Mouse (Mus musculus): Measurements from ENCODE around the gene Slc35c1. TPM values are rescaled to one million over a fixed set of nuclear protein-coding genes. Genes with fewer than 3 reads are reported as not detected.

The Slc35c1 gene
- polyA plus RNA-seq, 1 experiment from 2014 or later: 15.1 TPM

DNA sequence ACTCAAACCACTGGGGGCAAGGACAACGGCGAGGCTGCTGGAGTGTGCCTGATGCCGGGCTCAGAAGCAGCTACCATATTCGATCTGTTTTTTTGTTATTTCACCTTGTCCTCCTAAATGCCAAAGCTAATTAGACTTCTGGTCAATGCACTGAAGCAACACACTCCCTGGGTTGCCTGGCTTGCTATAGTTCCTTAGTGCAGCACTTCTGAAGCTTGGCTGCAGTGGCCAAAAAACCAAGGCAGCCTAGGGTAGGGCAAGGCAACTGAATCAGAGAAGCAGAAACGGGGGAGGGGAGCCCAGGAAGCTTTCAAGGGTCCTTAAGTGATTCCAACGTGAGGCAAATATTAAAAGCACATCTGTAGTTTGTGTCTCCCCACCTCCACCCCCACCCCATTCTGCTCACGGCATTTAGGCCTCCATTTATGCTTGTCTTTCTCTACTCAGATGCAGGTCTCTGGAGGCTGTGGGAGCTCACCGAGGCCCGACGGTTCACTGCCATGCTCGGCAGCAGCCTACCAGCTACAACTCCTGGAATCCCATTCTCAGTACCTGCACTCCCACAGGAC, 28.6 kb downstream of the Slc35c1 start:
- no peak for ATAC-seq (replicated peaks; ENCODE audit: low FRiP score)
- Histone ChIP-seq H3K9ac (no peak overlapping the region), H3K36me3 (no peaks in the 10 kb centered on the region), H3K4me2 (peak overlapping the region; percentile 88), H3K4me3 (replicated peaks) (peak overlapping the region; percentile 81), H3K4me1 (peaks cover 64% of the 10 kb centered on the region), H3K9me3 (replicated peaks) (0 out of 2 replicates have a peak, but pooled peaks cover 2% of the 10 kb centered on the region), H3K27me3 (peaks cover 4% of the 10 kb centered on the region; the same call in 1 of the 2 replicates), H3K27ac (peak overlapping the region; percentile 75)
- WGBS: 29% methylated on average over 11 of the region's 11 CpGs

DNA sequence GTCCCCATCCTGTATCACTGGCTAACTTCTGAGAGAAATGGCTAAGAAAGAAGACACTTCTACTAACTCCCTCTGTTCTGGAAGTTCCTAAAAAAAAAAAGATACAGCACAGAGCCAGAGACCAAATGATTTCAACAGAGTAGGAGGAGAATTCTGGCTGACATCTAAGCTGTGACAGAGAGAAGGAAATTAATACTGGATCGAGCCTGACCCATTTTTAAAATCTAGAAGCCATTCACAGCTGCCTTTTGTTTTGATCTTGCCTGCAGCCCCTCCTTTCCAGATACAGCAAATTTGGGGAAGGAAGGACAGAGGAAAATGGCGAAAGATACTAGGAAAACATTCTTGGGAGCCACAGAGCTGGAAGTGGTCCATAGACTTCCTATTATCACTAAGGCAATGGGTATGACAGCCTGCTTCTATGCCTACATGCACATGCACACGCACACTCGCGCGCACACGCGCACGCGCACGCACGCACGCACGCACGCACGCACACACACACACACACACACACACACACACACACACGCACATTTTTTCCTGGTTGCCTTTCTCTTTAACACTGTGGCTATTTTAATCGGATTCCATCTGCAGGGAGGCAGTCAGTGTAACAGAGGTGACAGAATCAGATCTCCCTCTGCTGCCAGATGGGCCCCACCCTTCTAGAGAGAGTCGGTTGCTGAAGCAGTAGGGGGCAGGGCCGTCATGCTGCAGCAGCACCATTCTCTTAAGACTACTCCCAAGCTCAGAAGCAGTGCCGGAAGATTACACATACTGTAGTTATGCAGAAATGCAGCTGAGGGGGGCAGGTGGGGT, 29.4 kb downstream of the Slc35c1 start:
- Histone ChIP-seq H3K9me3 (replicated peaks) (no peaks in the 10 kb centered on the region), H3K27ac (peak overlapping the region; percentile 75), H3K4me3 (replicated peaks) (peak overlapping the region; percentile 81), H3K4me1 (peaks cover 66% of the 10 kb centered on the region), H3K27me3 (peaks cover 4% of the 10 kb centered on the region; the same call in 1 of the 2 replicates), H3K36me3 (peaks cover under 1% of the 10 kb centered on the region; the same call in 1 of the 2 replicates), H3K9ac (no peak overlapping the region), H3K4me2 (peak overlapping the region; percentile 88)
- WGBS: 65% methylated on average over 21 of the region's 21 CpGs
- peak; percentile 31; the same call in 1 of the 2 replicates for ATAC-seq (replicated peaks; ENCODE audit: low FRiP score)

DNA sequence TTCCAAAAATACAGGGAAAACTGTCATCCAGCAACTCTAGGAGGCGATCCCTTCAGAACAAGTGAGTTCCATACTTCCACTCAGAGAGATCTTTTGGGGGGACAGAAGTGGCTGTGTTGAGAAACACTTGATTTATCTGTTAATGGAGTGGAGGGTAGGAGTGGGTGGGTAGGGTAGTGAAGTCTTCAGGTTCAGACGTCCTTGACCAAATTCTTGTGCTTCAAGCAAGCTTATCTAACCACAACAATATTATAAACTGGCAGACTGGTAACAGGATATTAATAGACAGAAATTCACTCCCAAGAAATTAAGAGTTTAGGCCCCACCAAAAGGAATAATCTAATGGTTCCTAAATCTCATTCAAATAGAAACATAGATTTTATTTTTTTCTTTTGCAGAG, 30.2 kb downstream of the Slc35c1 start:
- Histone ChIP-seq H3K27ac (no peak overlapping the region), H3K4me3 (replicated peaks) (no peak overlapping the region), H3K27me3 (no peaks in the 10 kb centered on the region; the same call in 1 of the 2 replicates), H3K36me3 (peaks cover 2% of the 10 kb centered on the region; the same call in 1 of the 2 replicates), H3K4me1 (peaks cover 66% of the 10 kb centered on the region), H3K9ac (no peak overlapping the region), H3K9me3 (replicated peaks) (no peaks in the 10 kb centered on the region), H3K4me2 (no peak overlapping the region)
- no peak for ATAC-seq (replicated peaks; ENCODE audit: low FRiP score)
- 71% methylated on average over 2 of the region's 2 CpGs for WGBS

DNA sequence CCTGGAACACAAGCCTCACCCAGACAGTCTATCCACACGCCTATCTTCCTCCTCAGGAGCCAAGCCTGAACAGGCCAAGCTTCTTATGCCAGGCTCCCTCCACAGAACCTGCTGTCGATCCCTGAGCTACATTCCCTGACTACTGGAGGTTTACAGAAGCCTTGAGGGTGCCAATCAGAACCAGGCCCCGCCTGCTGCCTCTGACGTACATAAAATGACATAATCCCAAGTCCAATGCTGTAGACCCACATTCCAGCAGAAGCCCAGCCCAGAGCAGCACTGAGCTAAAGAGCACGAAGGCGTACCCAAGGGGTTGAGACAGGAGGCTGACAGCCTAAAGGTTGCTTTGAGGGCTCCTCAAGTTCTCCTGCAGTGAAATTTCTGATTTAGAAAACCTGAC, 32.5 kb downstream of the Slc35c1 start:
- Histone ChIP-seq H3K4me2 (no peak overlapping the region), H3K4me3 (replicated peaks) (no peak overlapping the region), H3K27ac (peak overlapping the region; percentile 64), H3K27me3 (no peaks in the 10 kb centered on the region), H3K9ac (no peak overlapping the region; the same call in 1 of the 2 replicates), H3K9me3 (replicated peaks) (no peaks in the 10 kb centered on the region), H3K4me1 (peaks cover 65% of the 10 kb centered on the region), H3K36me3 (peaks cover 19% of the 10 kb centered on the region)
- 48% methylated on average over 6 of the region's 6 CpGs for WGBS
- ATAC-seq (replicated peaks; ENCODE audit: low FRiP score): peak; percentile 55; the same call in 1 of the 2 replicates

DNA sequence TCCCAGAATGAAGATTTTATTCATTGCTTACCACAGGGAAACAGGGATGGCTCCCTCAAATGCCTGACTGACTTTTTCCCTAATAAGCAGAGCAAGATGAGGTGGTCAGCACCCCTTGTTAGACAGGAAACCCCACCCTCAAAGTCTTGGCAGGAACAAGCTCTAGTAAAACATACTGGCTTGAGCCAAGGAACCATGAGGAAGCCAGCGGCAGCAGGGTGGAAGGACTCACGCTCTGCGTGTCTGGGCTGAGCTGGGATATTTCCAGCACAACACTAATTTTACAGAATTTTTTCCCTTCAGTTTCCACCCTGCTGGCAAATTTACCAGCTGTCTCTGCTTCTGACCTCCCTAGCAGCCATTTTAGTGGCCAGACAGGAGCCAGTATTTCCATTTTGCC, 33.9 kb downstream of the Slc35c1 start:
- Histone ChIP-seq H3K4me2 (no peak overlapping the region), H3K27ac (peak overlapping the region; percentile 27; the same call in 1 of the 2 replicates), H3K4me1 (peaks cover 53% of the 10 kb centered on the region), H3K9me3 (replicated peaks) (no peaks in the 10 kb centered on the region), H3K4me3 (replicated peaks) (no peak overlapping the region), H3K9ac (no peak overlapping the region), H3K36me3 (peaks cover 34% of the 10 kb centered on the region), H3K27me3 (no peaks in the 10 kb centered on the region)
- ATAC-seq (replicated peaks; ENCODE audit: low FRiP score): no peak
- 76% methylated on average over 3 of the region's 3 CpGs for WGBS

DNA sequence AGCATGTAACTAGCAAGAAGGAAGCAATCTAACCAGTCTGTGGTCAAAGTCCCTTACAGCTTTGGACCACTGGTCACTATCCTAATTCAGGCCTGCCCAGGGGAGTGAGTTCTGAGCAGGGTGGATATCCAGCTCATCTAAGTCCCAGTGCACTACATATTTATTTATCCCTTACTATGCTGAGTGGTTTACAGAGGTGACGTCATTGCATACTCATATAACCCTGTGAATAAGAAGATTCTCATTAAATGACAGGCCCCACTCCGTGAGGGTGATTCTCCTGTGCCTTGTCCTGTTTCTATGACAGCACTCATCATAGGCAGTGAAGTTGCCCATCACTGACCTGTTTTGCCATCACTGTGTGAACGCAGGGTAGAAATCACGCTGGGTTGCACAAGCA, 35.0 kb downstream of the Slc35c1 start:
- no peak for ATAC-seq (replicated peaks; ENCODE audit: low FRiP score)
- H3K9ac ChIP-seq: no peak overlapping the region
- H3K4me2 ChIP-seq: no peak overlapping the region
- H3K27ac ChIP-seq: peak overlapping the region; percentile 52; the same call in 1 of the 2 replicates
- H3K4me1 ChIP-seq: peaks cover 42% of the 10 kb centered on the region
- no peaks in the 10 kb centered on the region for H3K9me3 ChIP-seq (replicated peaks)
- H3K4me3 ChIP-seq (replicated peaks): no peak overlapping the region
- H3K27me3 ChIP-seq: no peaks in the 10 kb centered on the region
- H3K36me3 ChIP-seq: peaks cover 45% of the 10 kb centered on the region
- WGBS: 88% methylated on average over 4 of the region's 4 CpGs

DNA sequence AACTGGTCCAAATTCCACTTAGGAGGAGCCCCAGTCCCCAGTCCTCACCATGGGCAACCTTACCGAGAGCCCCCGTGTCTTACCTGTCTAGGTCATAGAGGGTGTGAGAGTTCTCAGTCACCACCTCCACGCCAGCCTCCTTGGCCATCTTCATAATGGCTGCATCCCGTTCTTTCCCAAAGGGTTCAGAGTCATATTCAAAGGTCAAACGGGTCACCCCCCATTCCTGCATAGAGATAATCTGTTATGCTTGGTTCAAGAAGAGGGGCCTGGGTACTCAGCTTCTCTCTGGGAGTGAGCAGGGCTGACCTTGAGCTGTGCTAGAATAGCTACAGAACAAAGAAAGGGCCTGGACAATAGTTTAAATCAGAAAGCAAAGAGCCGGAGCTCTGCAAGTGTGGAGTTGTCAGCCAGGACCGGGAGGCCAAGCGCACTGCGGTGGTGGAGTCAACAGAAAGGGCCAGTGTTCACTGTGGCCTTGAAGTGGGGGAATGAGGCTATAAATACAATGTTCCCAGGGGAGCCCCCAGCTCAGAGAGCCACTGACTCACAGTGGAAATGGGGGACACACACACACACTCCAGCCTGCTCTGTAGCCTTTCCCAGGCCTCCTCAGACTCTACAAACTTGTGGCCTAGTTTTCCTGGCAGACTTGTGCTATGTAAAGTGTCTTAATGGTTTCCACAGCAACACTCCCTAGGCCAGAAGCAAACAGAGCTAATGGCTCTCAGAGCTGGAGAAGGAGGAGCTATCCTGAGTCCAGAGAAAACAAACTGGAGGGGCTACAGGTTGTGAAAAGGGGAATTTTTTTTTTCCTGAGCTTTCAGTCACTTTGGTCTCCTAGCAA, 35.7 kb downstream of the Slc35c1 start:
- ATAC-seq (replicated peaks; ENCODE audit: low FRiP score): peak; percentile 55
- Histone ChIP-seq H3K27me3 (no peaks in the 10 kb centered on the region), H3K4me3 (replicated peaks) (no peak overlapping the region), H3K4me1 (peaks cover 40% of the 10 kb centered on the region), H3K9ac (no peak overlapping the region), H3K27ac (peak overlapping the region; percentile 52), H3K4me2 (no peak overlapping the region), H3K36me3 (peaks cover 51% of the 10 kb centered on the region), H3K9me3 (replicated peaks) (no peaks in the 10 kb centered on the region)
- 74% methylated on average over 9 of the region's 9 CpGs for whole genome bisulfite sequencing

DNA sequence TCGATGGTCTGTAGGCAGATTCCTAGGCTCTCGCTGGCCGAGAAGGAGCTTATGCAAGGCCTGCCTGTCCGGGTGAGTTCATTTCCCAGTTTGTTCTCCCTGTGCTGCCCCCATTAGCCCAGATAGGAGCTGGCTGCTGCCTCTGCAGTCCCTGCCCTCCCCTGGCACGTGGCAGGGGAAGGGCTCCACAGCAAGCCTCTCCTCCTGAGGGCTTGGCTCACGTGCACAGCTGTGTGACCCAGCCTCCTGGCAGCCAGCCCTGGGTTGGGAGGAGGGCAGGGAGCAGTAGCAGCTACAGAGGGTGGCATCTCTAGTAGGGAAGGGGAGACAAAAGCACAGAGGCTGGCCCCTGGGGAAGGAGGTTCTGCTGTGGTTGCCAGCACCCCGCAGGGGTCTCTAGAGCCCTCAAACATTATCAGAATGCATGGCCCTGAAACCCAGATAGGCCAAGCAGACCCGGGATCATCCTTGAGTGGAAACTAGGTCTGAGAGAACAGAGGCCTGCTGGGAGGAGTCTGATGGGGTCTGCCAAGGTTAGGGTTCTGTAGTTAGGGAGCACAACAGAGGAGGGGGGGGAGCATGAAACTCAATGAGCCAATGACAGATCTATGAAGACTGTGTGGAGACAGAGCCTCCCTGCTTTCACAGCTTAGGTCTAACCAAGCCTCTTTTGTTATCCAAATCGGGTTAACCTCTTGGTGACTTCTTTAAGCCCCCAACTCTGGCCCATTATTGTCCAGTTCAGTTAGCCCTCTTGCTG, 36.5 kb downstream of the Slc35c1 start:
- H3K4me2 ChIP-seq: no peak overlapping the region
- H3K9me3 ChIP-seq (replicated peaks): no peaks in the 10 kb centered on the region
- no peak for ATAC-seq (replicated peaks; ENCODE audit: low FRiP score)
- 83% methylated on average over 9 of the region's 9 CpGs for WGBS
- peak overlapping the region; percentile 52 for H3K27ac ChIP-seq
- H3K4me1 ChIP-seq: peaks cover 34% of the 10 kb centered on the region
- peaks cover 59% of the 10 kb centered on the region for H3K36me3 ChIP-seq
- no peak overlapping the region for H3K4me3 ChIP-seq (replicated peaks)
- H3K27me3 ChIP-seq: no peaks in the 10 kb centered on the region
- H3K9ac ChIP-seq: no peak overlapping the region

DNA sequence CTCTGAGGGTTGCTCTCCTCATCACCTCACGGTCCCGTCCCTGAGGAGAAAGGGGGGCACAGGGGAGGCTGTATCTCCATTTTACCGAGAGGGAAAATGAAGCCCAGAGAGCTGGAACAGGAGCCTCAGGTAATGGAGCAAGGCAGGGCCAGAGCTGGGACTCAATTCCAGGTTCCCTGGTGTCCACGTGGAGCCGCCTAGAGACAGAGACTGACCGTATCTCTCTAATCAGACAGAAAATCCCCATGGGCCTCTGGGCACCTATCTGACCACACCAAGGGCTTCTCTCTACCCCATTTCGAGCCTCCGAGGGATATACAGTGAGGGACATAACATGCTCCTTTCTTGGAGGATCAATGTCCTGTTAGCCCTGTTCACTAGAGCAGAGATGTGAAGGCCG, 37.2 kb downstream of the Slc35c1 start:
- no peaks in the 10 kb centered on the region for H3K9me3 ChIP-seq (replicated peaks)
- H3K4me3 ChIP-seq (replicated peaks): no peak overlapping the region
- 93% methylated on average over 9 of the region's 9 CpGs for WGBS
- peaks cover 67% of the 10 kb centered on the region for H3K36me3 ChIP-seq
- ATAC-seq (replicated peaks; ENCODE audit: low FRiP score): no peak
- H3K4me1 ChIP-seq: peaks cover 26% of the 10 kb centered on the region
- no peak overlapping the region for H3K4me2 ChIP-seq
- H3K9ac ChIP-seq: no peak overlapping the region
- H3K27ac ChIP-seq: 0 out of 2 replicates have a peak overlapping the region, but pooled peaks have one; percentile 28
- no peaks in the 10 kb centered on the region for H3K27me3 ChIP-seq

DNA sequence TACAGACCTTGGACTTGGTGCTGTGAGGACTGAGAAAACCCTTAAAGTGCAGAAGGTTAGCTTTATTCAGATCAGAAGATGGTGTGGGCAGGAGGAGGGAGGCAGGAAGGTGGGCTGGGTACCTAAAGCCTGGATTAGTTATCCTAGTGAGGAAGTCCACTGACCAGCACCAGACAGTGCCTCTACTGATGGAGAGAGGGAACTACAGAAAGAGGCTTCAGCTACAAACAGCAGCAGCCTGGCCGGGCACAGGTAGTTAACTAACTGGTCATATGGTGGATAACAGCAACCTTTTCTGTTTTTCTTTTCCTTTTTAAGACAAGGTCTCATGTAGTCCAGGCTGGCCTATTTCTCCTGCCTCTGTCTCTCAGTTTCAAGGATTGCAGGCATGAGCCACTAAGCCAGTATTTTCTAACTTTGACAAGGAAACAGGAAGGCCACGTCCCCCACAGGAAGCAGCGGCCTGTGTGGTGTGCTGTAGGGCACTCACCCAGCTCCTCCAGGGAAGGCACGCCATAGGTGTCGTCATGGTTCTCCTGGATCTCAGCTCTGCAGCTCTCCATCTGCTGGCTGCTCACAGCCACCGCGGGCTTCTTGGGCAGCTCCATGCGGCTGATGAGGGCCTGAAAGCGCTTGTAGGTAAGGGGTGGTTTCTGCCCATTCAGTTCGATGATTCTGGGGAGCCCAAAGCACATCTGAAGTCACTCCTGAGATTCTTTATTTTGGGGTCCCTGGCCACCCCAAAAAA, 37.8 kb downstream of the Slc35c1 start:
- Histone ChIP-seq H3K36me3 (peaks cover 73% of the 10 kb centered on the region), H3K27ac (0 out of 2 replicates have a peak overlapping the region, but pooled peaks have one; percentile 28), H3K9ac (no peak overlapping the region), H3K4me3 (replicated peaks) (no peak overlapping the region), H3K9me3 (replicated peaks) (no peaks in the 10 kb centered on the region), H3K4me1 (peaks cover 20% of the 10 kb centered on the region), H3K27me3 (no peaks in the 10 kb centered on the region), H3K4me2 (no peak overlapping the region)
- 66% methylated on average over 10 of the region's 10 CpGs for WGBS
- ATAC-seq (replicated peaks; ENCODE audit: low FRiP score): no peak
